Mouse (Mus musculus): ENCODE results near the gene Aqp1.

The Aqp1 gene

DNA sequence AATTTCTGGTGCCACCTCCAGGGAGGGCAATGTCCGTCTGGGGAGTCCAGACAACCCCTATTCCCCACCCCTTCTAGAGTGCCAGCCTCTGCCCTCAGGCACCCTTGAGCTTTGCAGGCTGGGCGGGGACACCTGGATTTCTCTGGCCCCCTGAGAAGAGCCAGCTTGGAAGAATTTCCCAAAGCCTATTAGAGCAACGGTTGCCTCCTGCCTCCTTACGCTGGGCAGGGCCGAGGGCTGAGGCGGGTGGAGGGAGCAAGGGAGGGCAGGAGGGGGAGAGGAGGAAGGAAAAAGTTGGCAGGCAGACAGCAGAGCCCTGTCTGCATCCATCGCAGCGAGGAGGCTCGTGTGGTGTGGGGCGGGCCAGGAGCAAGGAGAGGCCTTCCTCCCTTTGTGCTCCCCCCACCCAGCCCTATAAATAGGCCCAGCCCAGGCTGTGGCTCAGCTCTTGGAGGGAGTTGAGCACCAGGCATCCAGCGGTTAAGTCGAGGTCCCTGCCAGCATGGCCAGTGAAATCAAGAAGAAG, at the start of gene Aqp1:
TSS of gene Aqp1 (plus strand) at position 444 of the 526 bp plus-strand sequence.
- DNase-seq (ENCODE audit: low read depth, low spot score), result no peak

DNA sequence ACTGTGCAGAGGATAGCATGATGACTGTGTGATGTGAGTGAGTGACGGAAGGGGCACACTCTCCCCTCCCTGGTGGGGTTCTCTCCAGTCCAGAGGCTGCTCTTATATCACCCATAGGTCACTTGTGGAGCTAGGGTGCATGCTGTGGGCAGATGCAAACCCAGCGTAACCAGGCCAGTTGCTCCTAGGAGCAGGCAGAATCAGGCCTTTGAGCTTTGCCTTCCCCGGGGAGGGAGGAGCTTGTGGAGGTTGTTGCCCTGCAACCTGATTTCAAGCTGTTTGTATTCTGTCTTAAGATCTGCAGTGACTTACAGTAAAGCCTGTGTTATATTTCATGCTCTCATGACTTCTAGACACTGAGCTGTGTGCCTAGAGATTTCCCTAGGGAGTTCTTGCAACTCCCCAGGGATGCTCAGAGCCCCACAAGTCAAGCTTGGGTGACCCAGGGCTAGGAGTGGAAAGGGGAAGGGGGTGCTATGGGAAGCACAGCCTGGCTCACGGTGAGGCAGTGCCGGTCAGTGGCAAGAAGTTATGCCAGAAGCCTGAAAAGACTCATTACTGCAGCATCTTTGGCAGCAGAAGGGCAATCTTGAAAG, 48.1 kb upstream of the Aqp1 start:
- DNase-seq (ENCODE audit: low read depth, low spot score), result no peak

DNA sequence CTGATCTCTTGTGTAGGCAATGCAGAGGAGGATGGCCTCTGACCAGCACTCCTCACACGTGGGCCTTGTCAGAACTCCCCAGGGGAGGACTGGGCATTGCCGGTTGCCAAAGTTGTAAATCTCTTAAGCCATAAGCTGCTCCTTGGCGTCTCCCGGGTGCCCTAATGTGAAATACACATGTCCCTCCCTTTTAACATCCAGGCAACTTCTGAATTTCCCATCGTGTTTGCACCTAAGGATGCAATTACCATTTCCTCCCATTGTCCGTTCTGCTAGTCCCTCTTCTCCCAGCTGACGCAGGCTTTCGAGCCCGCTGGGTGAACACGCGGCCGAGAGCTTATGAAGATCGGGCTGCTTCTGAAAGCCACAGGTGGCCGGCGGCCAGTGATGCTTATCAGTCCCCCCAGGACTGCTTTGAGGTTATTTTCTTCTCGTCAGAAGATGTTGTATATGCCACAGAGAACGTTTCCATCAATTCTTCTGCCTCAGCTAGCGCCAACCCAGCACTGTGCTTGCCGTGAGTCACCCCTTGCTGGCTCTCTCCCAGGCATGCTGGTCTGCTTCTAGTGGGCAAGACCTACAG, 41.6 kb upstream of the Aqp1 start:
- no peak for DNase-seq (ENCODE audit: low read depth, low spot score)

DNA sequence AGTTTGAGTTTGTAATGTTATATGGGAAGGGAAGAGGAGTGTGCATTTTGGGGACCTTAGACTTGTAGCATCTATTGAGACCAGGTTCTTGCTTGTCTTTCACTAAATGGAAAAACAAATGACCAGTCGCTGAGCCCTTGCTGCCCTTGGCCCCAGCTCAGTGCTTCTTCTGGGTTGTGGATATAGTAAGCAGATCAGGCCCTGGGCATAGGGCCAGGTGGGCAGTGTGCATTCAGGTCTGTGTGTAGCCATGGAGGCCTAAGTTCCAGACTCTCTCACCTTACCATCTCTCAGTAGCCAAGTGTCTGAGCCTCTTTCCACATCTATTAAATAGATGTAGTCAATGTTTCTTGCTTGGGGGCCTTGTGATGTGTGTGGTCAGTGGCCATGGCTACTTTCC, 40.9 kb upstream of the Aqp1 start:
- DNase-seq (ENCODE audit: low read depth, low spot score), result no peak

DNA sequence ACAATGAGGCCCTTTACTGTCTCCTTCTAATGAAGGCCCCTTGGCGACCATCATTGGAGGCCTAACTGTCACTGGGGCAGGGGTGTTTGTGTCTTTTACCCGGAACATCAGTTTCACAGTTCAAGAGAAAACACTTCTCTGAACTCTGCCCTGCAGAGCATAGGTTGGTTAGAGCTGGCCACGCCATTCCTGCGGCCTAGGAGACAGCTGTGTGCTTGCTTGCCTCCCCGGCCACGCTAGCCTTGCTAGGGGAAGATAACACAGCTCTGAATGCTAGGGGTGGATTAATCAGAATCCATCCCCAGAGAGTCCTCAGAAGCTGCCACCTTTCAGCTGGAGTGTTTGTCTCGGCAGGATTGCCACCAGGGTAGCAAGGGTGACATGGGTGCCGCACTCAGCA, 36.8 kb upstream of the Aqp1 start:
- no peak for DNase-seq (ENCODE audit: low read depth, low spot score)

DNA sequence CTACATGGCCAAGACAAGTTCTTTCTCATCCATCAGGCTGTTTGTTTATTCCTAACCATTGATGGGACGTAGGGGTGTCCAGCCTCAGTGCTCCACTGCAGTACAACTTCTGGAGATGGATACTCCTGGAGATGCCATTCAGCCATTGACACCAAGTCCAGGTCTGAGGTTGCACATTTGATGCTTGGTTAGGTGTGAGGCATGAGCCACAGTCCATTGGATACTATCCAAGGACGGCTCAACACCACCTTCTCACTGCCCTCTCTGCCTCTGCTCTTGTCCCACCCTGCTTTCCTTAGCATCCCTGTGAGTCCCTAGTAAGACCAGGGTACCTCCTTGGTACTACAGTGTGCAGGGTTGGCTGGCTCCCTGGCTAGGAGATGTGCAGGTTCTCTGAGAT, 36.3 kb upstream of the Aqp1 start:
- DNase-seq (ENCODE audit: low read depth, low spot score), result no peak

DNA sequence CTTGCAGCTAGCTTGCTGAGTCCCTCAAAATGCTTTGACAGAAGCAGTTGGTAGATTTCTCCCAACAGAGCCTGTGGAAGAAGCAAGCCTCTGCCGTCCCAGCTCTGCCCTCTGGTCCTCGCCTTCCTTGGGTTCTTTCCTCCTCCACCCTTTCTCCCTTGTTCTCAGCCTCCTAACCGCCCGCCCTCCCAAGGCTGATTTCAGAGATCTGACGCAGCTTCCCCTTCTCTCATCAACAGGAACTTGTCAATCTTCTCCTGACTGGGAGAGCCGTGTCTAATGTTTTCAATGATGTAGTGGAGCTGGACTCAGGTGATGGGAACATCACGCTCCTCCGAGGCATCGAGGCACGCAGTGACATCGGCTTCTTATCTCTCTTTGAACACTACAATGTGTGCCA, 35.5 kb upstream of the Aqp1 start:
- DNase-seq (ENCODE audit: low read depth, low spot score), result no peak

DNA sequence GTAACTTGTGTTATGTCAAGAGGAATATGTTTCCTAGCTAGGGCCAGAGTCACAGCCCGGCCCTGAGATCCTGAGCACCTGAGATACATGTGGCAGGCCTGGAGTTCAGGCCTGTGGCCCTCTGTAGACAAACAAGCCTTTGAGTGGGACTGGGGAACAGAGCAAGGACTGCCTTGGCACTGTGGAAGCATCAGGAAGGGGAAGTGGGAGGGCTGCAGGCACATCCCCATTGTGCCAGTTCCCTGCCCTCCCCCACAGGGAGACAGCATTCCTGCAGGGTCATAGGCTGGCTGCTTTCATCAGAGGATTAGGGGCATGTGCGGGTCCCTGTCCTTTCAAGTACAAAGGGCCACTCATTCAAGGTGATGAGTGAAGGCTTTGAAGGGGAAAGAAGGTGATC, 26.1 kb upstream of the Aqp1 start:
- DNase-seq (ENCODE audit: low read depth, low spot score), result no peak

DNA sequence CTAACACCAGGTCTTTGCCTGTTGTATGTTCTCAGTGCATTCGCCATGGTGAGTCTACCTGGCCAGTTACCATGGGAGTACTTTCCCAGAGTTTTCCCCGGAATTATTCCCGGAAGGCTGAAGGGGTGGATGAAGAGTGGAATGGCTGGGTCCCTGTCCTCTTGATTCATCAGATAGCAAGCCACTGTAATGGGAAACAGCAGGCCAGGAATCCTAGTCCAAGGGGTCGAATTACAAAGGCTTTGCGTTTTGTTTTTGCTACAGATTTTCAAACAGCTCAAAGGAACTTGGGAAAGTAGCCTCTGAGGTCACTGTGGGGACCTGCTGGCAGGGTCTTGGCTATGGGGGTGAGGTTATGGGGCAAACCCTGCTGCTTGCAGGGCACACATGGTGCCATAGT, 24.3 kb upstream of the Aqp1 start:
- no peak for DNase-seq (ENCODE audit: low read depth, low spot score)

DNA sequence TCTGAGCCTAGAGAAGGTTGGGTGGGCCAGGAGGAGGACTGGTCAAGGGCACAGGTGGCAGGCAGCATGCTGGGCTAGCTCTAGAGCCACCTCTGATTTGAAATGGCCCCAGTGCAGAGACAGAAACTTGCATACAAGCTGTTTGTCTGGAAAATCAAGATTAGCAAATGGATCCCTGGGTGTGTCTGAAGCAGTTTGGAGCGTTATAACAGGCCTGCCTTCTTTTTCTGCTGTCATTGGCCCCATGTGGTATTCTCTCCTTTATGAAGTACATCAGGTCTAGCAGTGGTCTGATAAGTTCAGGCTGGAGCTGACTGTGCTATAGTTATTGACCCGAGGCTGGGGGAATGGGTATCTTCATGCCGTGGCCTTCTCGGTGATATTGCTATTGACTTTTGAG, 22.3 kb upstream of the Aqp1 start:
- no peak for DNase-seq (ENCODE audit: low read depth, low spot score)

DNA sequence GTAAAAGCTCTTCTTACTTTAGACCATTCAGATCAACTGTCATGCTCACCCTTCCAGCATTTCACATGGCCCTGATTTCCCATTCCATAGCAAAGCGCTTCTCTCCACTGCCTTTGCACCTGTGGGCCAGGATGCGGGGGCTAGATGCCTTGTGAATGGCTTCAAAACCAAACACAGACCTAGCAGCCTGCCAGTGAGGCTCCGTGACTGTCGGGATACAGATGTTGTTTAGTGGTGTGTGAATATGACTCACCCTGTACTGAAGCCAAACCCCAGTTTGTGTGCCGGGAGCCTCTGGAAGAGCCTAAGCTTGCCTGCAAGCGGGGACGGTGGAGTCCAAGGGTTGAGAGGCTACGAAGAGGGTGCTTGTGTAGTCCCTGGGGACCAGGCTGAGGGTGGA, 21.6 kb upstream of the Aqp1 start:
- DNase-seq (ENCODE audit: low read depth, low spot score), result no peak

DNA sequence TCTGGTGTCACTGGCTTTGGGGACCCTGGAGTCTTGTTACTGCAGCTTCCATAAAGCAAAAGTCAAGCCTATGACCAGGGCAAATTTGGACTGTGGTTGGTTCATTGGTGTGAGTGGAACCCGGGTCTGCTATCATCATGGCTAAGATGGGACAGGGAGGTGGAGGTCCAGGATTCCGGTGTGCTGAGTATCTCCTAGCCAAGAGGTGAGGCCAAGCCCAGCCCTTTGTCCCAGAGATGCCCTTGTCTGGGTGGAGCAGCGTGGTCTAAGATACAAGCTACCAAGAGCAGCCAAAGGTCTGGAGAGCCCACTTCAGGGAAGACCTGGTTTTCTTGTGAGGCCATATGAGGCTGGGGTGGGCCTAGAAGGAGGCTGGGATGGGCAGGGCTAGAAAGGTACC, 17.6 kb upstream of the Aqp1 start:
- no peak for DNase-seq (ENCODE audit: low read depth, low spot score)

DNA sequence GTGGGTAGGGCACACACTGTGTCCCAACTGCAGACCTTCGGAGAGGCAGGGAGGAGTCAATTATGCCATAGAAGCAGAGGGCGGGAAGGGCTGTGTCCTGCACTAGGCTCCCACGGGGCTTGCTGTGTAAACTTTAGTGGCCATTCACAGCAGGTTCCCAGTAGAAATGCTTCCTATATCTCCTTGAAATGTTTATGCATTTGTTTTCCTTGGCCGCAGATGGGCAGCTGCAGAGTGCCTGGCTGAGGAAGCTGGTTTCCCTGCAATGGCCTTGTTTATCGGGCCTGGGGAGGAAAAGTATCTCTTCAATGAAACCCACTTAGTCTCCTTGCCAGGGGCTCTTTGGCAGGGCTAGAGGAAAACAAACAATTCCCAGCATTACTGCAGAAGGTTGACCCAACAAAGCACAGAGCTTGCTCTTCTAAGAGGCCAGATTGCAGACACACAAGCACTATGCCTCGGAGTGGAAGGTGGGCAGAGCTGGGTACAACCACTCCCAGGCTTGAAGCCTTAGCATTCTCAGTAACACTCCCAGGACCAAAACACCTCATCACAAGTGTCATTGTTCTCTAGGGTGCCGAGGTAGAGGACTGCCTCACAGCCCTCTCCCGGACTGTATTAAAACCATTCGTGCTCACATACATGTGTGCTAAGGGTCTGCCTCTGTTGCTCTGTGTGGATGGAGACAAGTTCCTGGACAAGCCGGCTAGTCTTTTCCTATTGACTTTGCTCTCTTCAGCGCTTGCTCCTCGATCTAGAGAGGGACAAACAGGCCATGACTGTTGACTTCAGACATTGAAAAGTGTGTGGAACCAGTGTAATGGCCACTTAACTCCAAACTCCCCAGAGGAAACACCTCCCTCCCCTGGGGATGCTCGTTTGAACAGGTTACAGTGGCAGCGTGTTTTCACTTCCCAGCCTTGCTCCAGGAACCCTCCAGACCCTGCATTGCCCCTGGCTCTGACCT, 16.4 kb upstream of the Aqp1 start:
- no peak for DNase-seq (ENCODE audit: low read depth, low spot score)

DNA sequence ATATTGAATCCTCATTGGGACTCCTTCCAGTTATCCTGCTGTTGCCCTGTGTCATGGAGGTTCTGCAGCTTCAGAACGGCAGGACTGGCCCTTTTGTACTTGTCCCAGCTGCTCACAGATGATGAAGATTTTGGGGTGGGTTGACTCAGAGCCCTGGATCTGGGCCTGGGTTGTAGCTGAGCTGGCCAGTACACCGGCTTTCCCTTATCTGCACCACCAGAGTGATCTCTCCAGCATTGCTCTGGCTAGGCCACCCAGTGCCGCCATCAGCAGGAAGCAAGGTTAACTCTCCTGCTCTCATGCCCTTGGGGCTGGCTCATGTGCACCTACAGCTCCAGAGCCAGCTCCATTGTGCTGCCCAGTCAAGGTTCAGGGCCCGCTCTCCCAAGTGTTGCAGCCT, 15.3 kb upstream of the Aqp1 start:
- DNase-seq (ENCODE audit: low read depth, low spot score), result no peak

DNA sequence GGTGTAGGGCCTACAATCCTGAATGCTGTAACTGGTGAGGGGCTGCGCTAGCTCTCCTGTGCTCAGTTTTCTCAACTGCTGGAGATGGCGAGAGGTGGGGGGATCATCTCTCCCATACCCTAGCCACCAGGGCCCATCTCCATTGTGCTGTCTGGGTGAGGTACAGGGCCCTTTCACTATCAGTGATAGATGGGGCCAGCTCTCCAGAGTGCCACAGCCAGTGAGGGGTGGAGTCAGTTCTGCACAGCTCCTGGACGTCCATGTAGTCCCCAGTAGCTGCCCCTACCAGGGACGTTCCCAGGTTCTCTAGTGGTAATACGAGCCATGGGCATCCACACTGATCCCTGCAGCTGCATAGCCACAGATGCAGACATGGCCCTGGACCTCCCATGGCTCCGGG, 14.7 kb upstream of the Aqp1 start:
- DNase-seq (ENCODE audit: low read depth, low spot score), result no peak

DNA sequence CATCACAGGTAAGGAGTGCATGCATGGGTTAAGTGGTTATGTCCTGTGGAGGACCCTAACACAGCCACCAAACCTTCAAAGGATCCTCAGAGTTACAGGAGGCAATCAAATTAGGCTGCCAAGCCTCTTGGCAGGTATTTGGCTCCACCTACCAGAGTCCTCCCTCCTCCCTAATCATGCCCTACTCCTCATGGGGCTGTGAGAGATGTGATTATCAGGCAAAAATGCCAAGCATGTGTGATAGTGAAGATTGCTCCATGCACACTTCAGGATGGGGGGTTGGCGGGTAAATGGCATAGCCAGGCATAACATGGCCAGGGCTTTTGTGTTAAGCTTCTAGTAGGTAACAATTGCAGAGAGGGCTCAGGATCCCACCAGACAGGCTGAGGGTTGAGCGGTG, 13.3 kb upstream of the Aqp1 start:
- DNase-seq (ENCODE audit: low read depth, low spot score), result no peak

DNA sequence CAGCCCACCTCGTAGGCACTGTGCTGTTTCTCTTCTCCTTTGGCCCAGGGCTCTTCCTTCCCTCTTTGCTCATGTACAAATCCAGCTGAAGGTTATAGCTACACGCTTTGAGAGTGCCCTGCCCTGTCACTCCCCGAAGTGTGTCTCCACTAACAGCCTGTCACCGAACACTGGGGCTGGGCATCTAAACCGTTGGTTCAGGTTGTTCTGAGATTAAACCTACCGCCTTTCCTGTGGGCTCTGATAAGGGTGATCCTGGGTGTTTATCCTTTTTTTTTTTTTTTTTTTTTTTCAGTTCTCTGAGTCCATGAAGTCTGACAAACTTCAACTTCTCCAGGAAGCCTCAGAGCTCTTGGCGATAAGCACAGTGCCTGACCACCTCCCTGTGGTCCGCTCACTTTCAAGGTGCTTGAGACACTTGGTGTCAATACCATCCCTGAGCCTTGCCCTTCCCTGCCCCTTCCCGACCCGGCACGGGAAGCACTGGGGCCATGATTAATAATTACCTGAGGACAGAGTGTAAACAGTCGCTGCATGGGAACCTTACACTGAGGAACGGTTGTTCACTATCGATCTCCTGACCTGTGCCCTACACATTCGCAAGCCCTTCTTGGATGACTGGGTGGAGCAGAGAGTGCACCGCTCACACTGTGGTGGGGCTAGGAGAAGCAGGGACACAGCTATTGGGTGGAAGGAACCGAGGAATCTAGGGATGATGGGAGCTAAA, 12.2 kb upstream of the Aqp1 start:
- no peak for DNase-seq (ENCODE audit: low read depth, low spot score)

DNA sequence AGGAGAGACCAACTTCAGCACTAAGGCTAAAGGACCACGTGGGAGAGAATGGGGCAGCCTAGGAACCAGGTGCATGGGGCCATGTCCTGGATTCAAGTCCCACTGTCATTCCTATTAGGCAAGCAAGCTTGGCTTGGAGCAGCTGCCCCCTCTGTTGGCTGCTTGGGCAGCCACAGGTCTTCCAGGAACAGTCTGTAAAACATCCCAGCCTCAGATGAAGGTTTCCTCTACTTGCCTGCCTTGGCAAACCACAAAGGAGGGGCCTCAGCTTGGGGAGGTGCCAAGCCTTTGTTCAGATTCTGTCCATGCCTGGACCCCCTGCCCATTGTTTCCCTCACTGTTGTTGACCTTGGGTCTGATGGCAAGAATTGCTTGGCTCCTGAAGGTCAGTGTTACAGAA, 11.4 kb upstream of the Aqp1 start:
- DNase-seq (ENCODE audit: low read depth, low spot score), result no peak

DNA sequence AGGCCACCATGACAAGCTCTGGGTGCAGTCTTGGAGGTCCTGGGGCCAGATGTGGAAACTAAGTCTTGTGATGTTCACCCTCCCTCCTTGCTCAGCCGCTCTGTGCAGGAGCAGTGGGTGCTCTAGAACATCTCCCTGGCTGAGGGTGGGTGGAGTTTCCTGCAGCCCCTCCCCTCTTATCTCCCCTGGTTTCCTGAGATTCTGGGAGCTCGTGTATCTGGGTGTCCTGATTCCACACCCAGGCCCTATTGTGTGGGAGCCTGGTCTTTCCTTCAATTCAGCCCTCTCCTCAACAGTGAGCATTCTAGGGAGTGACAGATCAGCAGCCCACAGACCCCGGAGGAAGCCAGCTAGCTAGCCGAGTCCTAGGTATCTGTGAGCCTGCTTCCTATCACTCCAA, 9.9 kb upstream of the Aqp1 start:
- no peak for DNase-seq (ENCODE audit: low read depth, low spot score)

DNA sequence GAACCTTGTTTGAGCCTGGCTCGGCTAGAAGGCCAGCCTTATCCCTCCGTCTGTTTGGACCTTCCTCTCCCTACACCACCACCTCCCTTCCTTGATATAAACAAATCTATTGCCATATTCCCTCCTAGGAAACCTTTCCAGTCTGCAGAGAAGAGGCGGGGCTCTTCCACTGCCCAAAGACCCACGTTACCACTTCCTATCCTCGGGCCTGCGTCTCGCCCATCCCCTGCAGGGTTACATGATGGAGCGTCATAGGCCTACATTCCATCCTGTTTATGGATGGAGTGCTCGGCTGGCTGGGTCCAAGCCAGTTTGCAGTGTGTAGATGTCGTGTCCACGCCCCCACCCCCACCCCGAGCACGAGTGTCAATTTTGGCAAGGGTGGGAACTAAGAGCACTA, 8.9 kb upstream of the Aqp1 start:
- DNase-seq (ENCODE audit: low read depth, low spot score), result no peak

DNA sequence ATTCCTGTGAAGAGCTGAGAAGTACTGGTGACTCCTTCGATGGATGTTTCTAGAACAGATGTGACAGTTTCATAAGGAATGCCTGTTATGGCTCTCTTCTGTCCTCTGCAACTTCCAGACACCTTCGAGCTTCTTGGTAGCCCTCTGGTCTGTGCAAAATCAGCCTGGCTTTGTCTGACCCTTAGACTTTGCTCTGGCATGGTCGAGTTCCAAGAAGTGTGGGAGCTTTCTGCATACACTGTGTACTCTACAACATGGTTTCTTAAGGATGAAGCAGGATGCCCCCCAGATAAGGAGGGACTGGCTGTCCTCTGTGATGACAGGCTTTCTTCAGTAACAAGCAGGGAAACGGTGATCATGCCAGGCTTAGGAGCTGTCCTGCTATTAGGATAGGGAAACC, 8.1 kb upstream of the Aqp1 start:
- DNase-seq (ENCODE audit: low read depth, low spot score), result no peak

DNA sequence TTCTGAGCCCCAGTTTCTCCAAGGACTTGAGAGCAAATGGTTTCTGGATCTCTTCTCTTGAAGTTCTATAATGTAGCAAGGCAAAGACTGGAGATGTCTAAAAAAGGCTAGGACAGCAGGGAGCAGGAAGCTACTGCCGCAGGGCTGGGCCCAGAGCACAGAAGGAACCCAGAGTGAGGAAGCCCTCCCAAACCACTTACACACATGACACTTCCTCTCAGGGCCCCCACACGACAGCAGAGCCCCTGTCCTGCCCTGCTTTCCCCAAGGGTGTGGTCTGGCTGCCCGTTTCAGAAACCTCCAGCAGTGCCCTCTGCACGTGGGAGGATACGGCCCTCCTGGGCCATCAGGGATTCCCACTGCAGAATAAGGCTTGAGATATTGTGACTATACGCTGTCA, 4.9 kb upstream of the Aqp1 start:
- DNase-seq (ENCODE audit: low read depth, low spot score), result no peak

Measured in CD4-positive helper T cell, adult 2 months (primary cell).